Mouse (Mus musculus): ENCODE measurements around the gene Ttc27. TPM values are rescaled to one million over a fixed set of nuclear protein-coding genes. Genes with fewer than 3 reads are reported as not detected.

The Ttc27 gene
- 1 to 10 TPM; 3.9 to 6.2 TPM for total RNA-seq (2023)

DNA sequence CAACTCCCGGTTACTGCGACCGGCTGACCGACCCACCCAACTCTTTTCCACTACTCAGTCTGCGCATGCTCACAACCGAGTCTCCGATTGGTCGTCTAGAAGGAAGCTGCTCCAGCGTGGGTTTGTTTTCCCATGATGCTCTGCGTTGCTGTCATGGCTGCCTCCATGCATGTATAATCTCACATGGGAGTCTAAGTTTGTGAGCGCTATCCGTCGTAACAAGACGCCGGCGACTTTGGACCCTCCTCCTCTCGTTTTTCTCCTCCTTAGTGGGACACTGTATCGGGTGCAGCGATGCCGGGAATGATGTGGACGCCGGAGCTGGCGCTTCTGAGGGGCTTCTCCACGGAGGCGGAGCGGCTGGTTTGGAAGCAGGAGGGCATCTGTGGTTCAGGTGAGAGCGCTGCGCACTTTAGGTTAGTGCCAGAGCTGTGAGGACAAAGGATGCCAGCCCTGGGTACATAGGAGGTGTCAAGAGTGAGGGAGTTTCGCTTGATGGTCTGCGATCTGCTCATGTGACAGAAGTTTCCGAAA is at the start of gene Ttc27:
Gene Ttc27 (plus strand): TSS at position 115 of the 534 bp plus-strand sequence.

Other genes starting within 250 kb of the Ttc27 start
- gene Yipf4, start 228.2 kb upstream of the Ttc27 start, total RNA-seq (2023) = 10 to 100 TPM; 37.1 to 41.2 TPM
- 100 to 1,000 TPM in 1 of 2 experiments, 10 to 100 TPM in 1; 99.6 to 119 TPM for gene Birc6, start 189.4 kb upstream of the Ttc27 start, total RNA-seq (2023)